Mouse (Mus musculus) bone marrow macrophage, adult 2 months (primary cell): Measurements from ENCODE around the gene Galnt17.

Source experiments
- CTCF ChIP-seq: IDR thresholded peaks from 2 replicates; pipeline ENCODE4 v1.5.1; 2012; ENCODE audit warnings: low read depth, mild to moderate bottlenecking, low read length, moderate library complexity
- POLR2A ChIP-seq: IDR thresholded peaks from 2 replicates; pipeline ENCODE4 v1.6.1; 2012; ENCODE audit warnings: mild to moderate bottlenecking, low read depth, low read length, borderline replicate concordance

- no peak for TF ChIP-seq CTCF
- no peak for TF ChIP-seq POLR2A
Measured at GRCm38 (mm10) chr5:131181231-131181630, 127.1 kb downstream of the Galnt17 start.
